11 mouse cellular contexts compared by ENCODE assay signal in genomic region chr14:32073901-32074300, GRCm38 (mm10). TPM values are rescaled to one million over a fixed set of nuclear protein-coding genes. Genes with fewer than 3 reads are reported as not detected.
DNase-seq lines count a peak whose midpoint lies in the region; ATAC-seq and TF ChIP-seq lines count a peak whose summit lies in the region.
"Had no signal": no experiment of that assay in that cellular context is flagged by ENCODE, and none has a peak within 500 bp of the region (broad histone marks: within the 10 kb centered on the region; RNA-seq: fewer than 3 reads in every experiment).

No protein-coding gene starts in this region.

- no peak for TF ChIP-seq CTCF in hindbrain, postnatal 0 days (IDR thresholded peaks at IDR 0.05; ENCODE audit: low read depth)

- peaks cover 15% of the 10 kb centered on the region for H3K4me1 ChIP-seq in hindbrain, embryonic 10.5 days (replicated peaks)
- H3K4me1 ChIP-seq in hindbrain, postnatal 0 days (ENCODE audit: insufficient read depth, low read length) = 0 out of 2 replicates have a peak, but pooled peaks cover 3% of the 10 kb centered on the region
- no peaks in the 10 kb centered on the region for H3K4me1 ChIP-seq in hindbrain, embryonic 11.5 days (replicated peaks; ENCODE audit: control insufficient read depth, insufficient read depth, low read length)
- H3K4me1 ChIP-seq: stomach, embryonic 15.5 days had no signal

- H3K36me3 ChIP-seq in hindbrain, embryonic 10.5 days = no peaks in the 10 kb centered on the region
- no peaks in the 10 kb centered on the region for H3K36me3 ChIP-seq in hindbrain, postnatal 0 days (ENCODE audit: insufficient read depth, low read length)
- H3K36me3 ChIP-seq in hindbrain, embryonic 11.5 days (ENCODE audit: control insufficient read depth, insufficient read depth, low read length) = no peaks in the 10 kb centered on the region
- H3K36me3 ChIP-seq: stomach, embryonic 15.5 days had no signal

- no peak overlapping the region for H3K9ac ChIP-seq in hindbrain, postnatal 0 days (replicated peaks; ENCODE audit: low read length)
- no peak overlapping the region for H3K9ac ChIP-seq in hindbrain, embryonic 11.5 days (ENCODE audit: low read depth, low read length)
- H3K9ac ChIP-seq: stomach, embryonic 15.5 days had no signal

- no peak for ATAC-seq in hindbrain, postnatal 0 days
- ATAC-seq in hindbrain, embryonic 11.5 days (ENCODE audit: low FRiP score) = no peak

- no peak overlapping the region for H3K4me2 ChIP-seq in hindbrain, postnatal 0 days (ENCODE audit: low read depth, low read length)
- H3K4me2 ChIP-seq in hindbrain, embryonic 11.5 days (replicated peaks; ENCODE audit: low read depth, low read length) = no peak overlapping the region
- H3K4me2 ChIP-seq: stomach, embryonic 15.5 days had no signal

- H3K27me3 ChIP-seq in hindbrain, embryonic 10.5 days (ENCODE audit: insufficient read depth, poor library complexity, severe bottlenecking) = no peaks in the 10 kb centered on the region
- no peaks in the 10 kb centered on the region for H3K27me3 ChIP-seq in hindbrain, postnatal 0 days (ENCODE audit: insufficient read depth, low read length)
- no peaks in the 10 kb centered on the region for H3K27me3 ChIP-seq in hindbrain, embryonic 11.5 days (ENCODE audit: control insufficient read depth, insufficient read depth, low read length)
- H3K27me3 ChIP-seq: Patski; stomach, embryonic 15.5 days had no signal

- no peak overlapping the region for H3K4me3 ChIP-seq in hindbrain, embryonic 10.5 days
- H3K4me3 ChIP-seq in hindbrain, postnatal 0 days (ENCODE audit: low read length) = no peak overlapping the region
- no peak overlapping the region for H3K4me3 ChIP-seq in hindbrain, embryonic 11.5 days (ENCODE audit: low read depth, low read length)
- H3K4me3 ChIP-seq: stomach, embryonic 15.5 days had no signal

- DNase-seq in cerebellum, adult 18-20 months = peak; percentile 42 to 53
- no peak for DNase-seq in cerebellum, adult 11 months
- peak; percentile 15 for DNase-seq in hindbrain, embryonic 10.5 days (ENCODE audit: low spot score)
- DNase-seq in hindbrain, postnatal 0 days (ENCODE audit: low spot score) = no peak
- DNase-seq in brain, adult 2 months (ENCODE audit: low read depth, low spot score) = peak; percentile 22
- DNase-seq in kidney, adult 9 months = peak; percentile 47
- DNase-seq in MN1 (ENCODE audit: low spot score) = no peak
- no peak for DNase-seq in hindbrain, embryonic 11.5 days (ENCODE audit: low spot score)

- peak overlapping the region; percentile 66; the same call in 1 of the 2 replicates for H3K27ac ChIP-seq in hindbrain, embryonic 10.5 days
- no peak overlapping the region for H3K27ac ChIP-seq in hindbrain, postnatal 0 days
- H3K27ac ChIP-seq in hindbrain, embryonic 11.5 days (ENCODE audit: low read depth, low read length) = no peak overlapping the region
- H3K27ac ChIP-seq: stomach, embryonic 15.5 days had no signal

- 66% methylated on average over 7 of the region's 7 CpGs for WGBS in hindbrain, embryonic 10.5 days
- WGBS in hindbrain, postnatal 0 days = 74% methylated on average over 7 of the region's 7 CpGs
- 59% methylated on average over 7 of the region's 7 CpGs for WGBS in hindbrain, embryonic 11.5 days

- no peaks in the 10 kb centered on the region for H3K9me3 ChIP-seq in hindbrain, embryonic 10.5 days
- H3K9me3 ChIP-seq in hindbrain, postnatal 0 days (ENCODE audit: low read length) = no peaks in the 10 kb centered on the region
- no peaks in the 10 kb centered on the region for H3K9me3 ChIP-seq in hindbrain, embryonic 11.5 days (ENCODE audit: control insufficient read depth, low read length)
- H3K9me3 ChIP-seq: stomach, embryonic 15.5 days had no signal

RNA-seq across cellular contexts. Expression of gene Oxnad1, which starts 11.3 kb away (rescaled TPM):
- 22.2 and 23.0 TPM in 2 replicates for polyA plus RNA-seq in hindbrain, embryonic 10.5 days (2016; fragmentation: Nextera tagmentation; extraction: Ambion mirVana)
- total RNA-seq in hindbrain, postnatal 0 days (2014; rRNA removed) = 28.8 and 34.3 TPM in 2 replicates
- 24.5 and 24.6 TPM in 2 replicates for polyA plus RNA-seq in hindbrain, postnatal 0 days (2015; fragmentation: Nextera tagmentation; extraction: Ambion mirVana)
- polyA plus RNA-seq in hindbrain, embryonic 11.5 days (2014; fragmentation: Nextera tagmentation; extraction: Ambion mirVana) = 12.6 and 17.9 TPM in 2 replicates

RNA-seq across cellular contexts. Expression of gene Dph3, which starts 11.6 kb away (rescaled TPM):
- 89.7 and 93.6 TPM in 2 replicates for polyA plus RNA-seq in hindbrain, embryonic 10.5 days (2016; fragmentation: Nextera tagmentation; extraction: Ambion mirVana)
- 45.3 and 46.3 TPM in 2 replicates for total RNA-seq in hindbrain, postnatal 0 days (2014; rRNA removed)
- 75.8 and 78.2 TPM in 2 replicates for polyA plus RNA-seq in hindbrain, postnatal 0 days (2015; fragmentation: Nextera tagmentation; extraction: Ambion mirVana)
- 83.3 and 84.3 TPM in 2 replicates for polyA plus RNA-seq in hindbrain, embryonic 11.5 days (2014; fragmentation: Nextera tagmentation; extraction: Ambion mirVana)

RNA-seq across cellular contexts. Expression of gene Galnt15, which starts 45.1 kb away (rescaled TPM):
- polyA plus RNA-seq in hindbrain, embryonic 10.5 days (2016; fragmentation: Nextera tagmentation; extraction: Ambion mirVana) = 0.13 and 0.17 TPM in 2 replicates
- total RNA-seq in hindbrain, postnatal 0 days (2014; rRNA removed) = 3.3 and 5.1 TPM in 2 replicates
- polyA plus RNA-seq in hindbrain, postnatal 0 days (2015; fragmentation: Nextera tagmentation; extraction: Ambion mirVana) = 1.8 and 2.4 TPM in 2 replicates
- 0.18 and 0.23 TPM in 2 replicates for polyA plus RNA-seq in hindbrain, embryonic 11.5 days (2014; fragmentation: Nextera tagmentation; extraction: Ambion mirVana)
- total RNA-seq: monocyte, adult 5-6 weeks had no signal

Comparison
In these comparisons a context has a peak if more than half of its experiments do, and no peak if none do; other contexts are left out.
1. DNase-seq: peak in cerebellum, adult 18-20 months (2 of 2), hindbrain, embryonic 10.5 days (single experiment), brain, adult 2 months (single experiment) and kidney, adult 9 months (single experiment); none in cerebellum, adult 11 months (single experiment), hindbrain, postnatal 0 days (single experiment), MN1 (single experiment) and hindbrain, embryonic 11.5 days (single experiment).